ENCODE assay signal across 9 mouse cellular contexts in the genomic region with DNA sequence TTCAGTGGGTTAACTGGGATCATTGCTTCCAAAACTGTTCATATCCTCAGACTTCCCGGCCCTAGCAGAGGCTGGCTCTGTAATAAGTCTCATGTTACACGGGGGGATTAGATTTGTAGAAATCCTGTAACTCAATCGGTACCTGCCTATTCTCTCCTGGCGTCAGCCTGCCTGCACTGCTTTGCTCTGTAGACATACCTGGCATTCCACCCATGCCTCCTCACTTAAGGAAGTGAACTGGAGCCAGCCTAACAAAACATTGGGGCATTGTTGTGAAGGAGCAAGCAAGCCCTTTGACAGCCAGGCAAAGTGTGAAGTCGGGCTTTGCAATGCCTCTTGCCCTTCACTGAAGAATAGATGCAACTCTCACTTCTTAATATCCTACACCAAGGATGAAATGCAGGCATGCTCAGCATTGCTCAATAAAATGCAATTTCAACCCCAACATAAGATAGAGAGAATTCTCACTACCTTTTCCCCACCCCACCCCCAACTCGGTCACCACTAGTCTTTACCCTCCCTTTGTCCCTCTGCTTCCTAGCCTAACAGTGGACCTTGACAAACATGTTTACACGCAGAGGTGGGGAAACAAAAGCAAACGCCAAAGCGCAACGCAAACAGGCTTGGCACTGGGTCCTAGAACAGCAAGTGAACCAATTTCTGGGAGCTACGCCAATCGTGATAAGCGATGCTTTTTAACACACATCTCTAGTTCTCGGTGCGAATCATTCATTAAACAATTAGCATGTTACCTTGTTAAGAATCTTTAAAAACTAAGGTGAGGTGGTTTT.
DNase-seq lines count a peak whose midpoint lies in the region; ATAC-seq lines count a peak whose summit lies in the region.
"Had no signal": no experiment of that assay in that cellular context is flagged by ENCODE, and none has a peak within 500 bp of the region (broad histone marks: within the 10 kb centered on the region; RNA-seq: fewer than 3 reads in every experiment).

No protein-coding gene starts in this region.

- no peaks in the 10 kb centered on the region for H3K27me3 ChIP-seq in midbrain, embryonic 11.5 days (ENCODE audit: control insufficient read depth, insufficient read depth, low read length)
- H3K27me3 ChIP-seq in midbrain, embryonic 13.5 days = no peaks in the 10 kb centered on the region
- H3K27me3 ChIP-seq in midbrain, embryonic 15.5 days (replicated peaks) = no peaks in the 10 kb centered on the region
- H3K27me3 ChIP-seq: liver, embryonic 13.5 days had no signal

- DNase-seq in adrenal gland, adult 2 months = peak; percentile 12
- DNase-seq in adrenal gland, postnatal 4 days (ENCODE audit: low spot score in 2 of 2) = no peak
- peak; percentile 77 for DNase-seq in midbrain, embryonic 11.5 days (ENCODE audit: low spot score, missing footprints)
- DNase-seq in heart, postnatal 10 days = peak; percentile 3 to 9
- no peak for DNase-seq in natural killer cell, adult 2 months (ENCODE audit: low spot score in 2 of 2)
- no peak for DNase-seq in gastrocnemius, postnatal 36 days
- DNase-seq: liver, embryonic 13.5 days had no signal

- no peaks in the 10 kb centered on the region for H3K4me1 ChIP-seq in midbrain, embryonic 11.5 days (ENCODE audit: control insufficient read depth, insufficient read depth, low read length)
- H3K4me1 ChIP-seq in midbrain, embryonic 13.5 days (replicated peaks) = no peaks in the 10 kb centered on the region
- no peaks in the 10 kb centered on the region for H3K4me1 ChIP-seq in midbrain, embryonic 15.5 days
- H3K4me1 ChIP-seq: liver, embryonic 13.5 days had no signal

- H3K36me3 ChIP-seq in midbrain, embryonic 11.5 days (ENCODE audit: control insufficient read depth, insufficient read depth, low read length) = no peaks in the 10 kb centered on the region
- no peaks in the 10 kb centered on the region for H3K36me3 ChIP-seq in midbrain, embryonic 13.5 days
- H3K36me3 ChIP-seq in midbrain, embryonic 15.5 days (replicated peaks) = no peaks in the 10 kb centered on the region
- H3K36me3 ChIP-seq: liver, embryonic 13.5 days had no signal

- no peak overlapping the region for H3K4me2 ChIP-seq in midbrain, embryonic 11.5 days
- no peak overlapping the region for H3K4me2 ChIP-seq in midbrain, embryonic 13.5 days (replicated peaks)
- 0 out of 2 replicates have a peak overlapping the region, but pooled peaks have one; percentile 10 for H3K4me2 ChIP-seq in midbrain, embryonic 15.5 days
- H3K4me2 ChIP-seq: liver, embryonic 13.5 days had no signal

- H3K9me3 ChIP-seq in midbrain, embryonic 11.5 days (ENCODE audit: control insufficient read depth, low read length) = no peaks in the 10 kb centered on the region
- no peaks in the 10 kb centered on the region for H3K9me3 ChIP-seq in midbrain, embryonic 13.5 days
- no peaks in the 10 kb centered on the region for H3K9me3 ChIP-seq in midbrain, embryonic 15.5 days
- H3K9me3 ChIP-seq: liver, embryonic 13.5 days had no signal

- H3K27ac ChIP-seq in midbrain, embryonic 11.5 days (ENCODE audit: low read depth, low read length) = no peak overlapping the region
- H3K27ac ChIP-seq in midbrain, embryonic 13.5 days = no peak overlapping the region
- no peak overlapping the region for H3K27ac ChIP-seq in midbrain, embryonic 15.5 days
- H3K27ac ChIP-seq: liver, embryonic 13.5 days had no signal

- H3K9ac ChIP-seq in midbrain, embryonic 11.5 days (ENCODE audit: low read length) = no peak overlapping the region
- H3K9ac ChIP-seq in midbrain, embryonic 13.5 days (replicated peaks) = no peak overlapping the region
- no peak overlapping the region for H3K9ac ChIP-seq in midbrain, embryonic 15.5 days
- H3K9ac ChIP-seq: liver, embryonic 13.5 days had no signal

- H3K4me3 ChIP-seq in midbrain, embryonic 11.5 days (ENCODE audit: low read depth, low read length) = no peak overlapping the region
- no peak overlapping the region for H3K4me3 ChIP-seq in midbrain, embryonic 13.5 days (replicated peaks)
- H3K4me3 ChIP-seq in midbrain, embryonic 15.5 days = no peak overlapping the region
- H3K4me3 ChIP-seq: liver, embryonic 13.5 days had no signal

- WGBS in midbrain, embryonic 11.5 days = 39% methylated on average over 15 of the region's 15 CpGs
- 44% methylated on average over 15 of the region's 15 CpGs for WGBS in midbrain, embryonic 13.5 days
- WGBS in midbrain, embryonic 15.5 days = 45% methylated on average over 15 of the region's 15 CpGs

- ATAC-seq in midbrain, embryonic 11.5 days (ENCODE audit: low FRiP score) = no peak
- no peak for ATAC-seq in midbrain, embryonic 13.5 days
- ATAC-seq in midbrain, embryonic 15.5 days (replicated peaks) = no peak

- intact Hi-C loops in heart, postnatal 10 days (cut with DNase I) = no loop called here
- intact Hi-C loops in gastrocnemius, postnatal 36 days (cut with DNase I) = no loop called here

Comparison
In these comparisons a context has a peak if more than half of its experiments do, and no peak if none do; other contexts are left out.
1. DNase-seq: peak in adrenal gland, adult 2 months (single experiment), midbrain, embryonic 11.5 days (single experiment) and heart, postnatal 10 days (2 of 2); none in adrenal gland, postnatal 4 days (0 of 2), natural killer cell, adult 2 months (0 of 2) and gastrocnemius, postnatal 36 days (0 of 2).